Mouse (Mus musculus): Measurements from ENCODE around the gene Trem3.

DNA sequence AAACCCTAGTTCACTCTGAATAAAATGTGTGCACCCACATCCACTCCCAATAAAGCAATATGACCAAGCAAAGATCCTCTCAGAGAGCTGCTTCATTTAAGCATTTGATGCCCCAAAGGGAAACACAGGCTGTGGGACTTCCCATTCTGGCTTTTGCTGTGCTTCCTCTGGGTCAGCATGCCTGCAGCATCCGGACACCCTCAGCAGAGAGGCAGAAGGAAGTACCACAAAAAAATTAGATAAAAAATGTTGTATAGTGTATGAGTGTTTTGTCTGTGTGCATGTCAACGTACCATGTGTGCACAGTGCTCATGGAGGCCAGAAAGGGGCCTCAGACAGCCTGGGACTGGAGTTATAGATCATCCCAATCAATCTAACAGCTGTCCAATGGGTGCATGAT is 14.3 kb downstream of the Trem3 start:
- TF ChIP-seq GATA1 (IDR thresholded peaks at IDR 0.05; ENCODE audit: low read length) (no peak), TAL1 (IDR thresholded peaks at IDR 0.05; ENCODE audit: low read length) (no peak)

Data from erythroblast, embryonic 14.5 days (primary cell).